Mouse (Mus musculus): ENCODE measurements around the gene Mpped2.

The Mpped2 gene

GRCm38 (mm10) chr2:106692783-106693701, at the start of gene Mpped2:
Gene Mpped2 (plus strand): TSS chr2:106693269.
- DNase-seq (ENCODE audit: low read depth, low spot score): peak; percentile 57

GRCm38 (mm10) chr2:106644782-106645181, 48.3 kb upstream of the Mpped2 start:
- DNase-seq (ENCODE audit: low read depth, low spot score): no peak

- peak; percentile 76 for DNase-seq (ENCODE audit: low read depth, low spot score)
Observed at GRCm38 (mm10) chr2:106649686-106650570, 43.1 kb upstream of the Mpped2 start.

- no peak for DNase-seq (ENCODE audit: low read depth, low spot score)
Observed at GRCm38 (mm10) chr2:106652151-106652550, 40.9 kb upstream of the Mpped2 start.

GRCm38 (mm10) chr2:106652741-106653140, 40.3 kb upstream of the Mpped2 start:
- no peak for DNase-seq (ENCODE audit: low read depth, low spot score)

- no peak for DNase-seq (ENCODE audit: low read depth, low spot score)
Observed at GRCm38 (mm10) chr2:106653261-106653660, 39.8 kb upstream of the Mpped2 start.

GRCm38 (mm10) chr2:106655271-106655670, 37.8 kb upstream of the Mpped2 start:
- no peak for DNase-seq (ENCODE audit: low read depth, low spot score)

- DNase-seq (ENCODE audit: low read depth, low spot score): no peak
Observed at GRCm38 (mm10) chr2:106665271-106665670, 27.8 kb upstream of the Mpped2 start.

GRCm38 (mm10) chr2:106674319-106674718, 18.8 kb upstream of the Mpped2 start:
- no peak for DNase-seq (ENCODE audit: low read depth, low spot score)

- DNase-seq (ENCODE audit: low read depth, low spot score): no peak
Observed at GRCm38 (mm10) chr2:106677449-106677848, 15.6 kb upstream of the Mpped2 start.

- DNase-seq (ENCODE audit: low read depth, low spot score): no peak
Observed at GRCm38 (mm10) chr2:106679720-106680455, 13.2 kb upstream of the Mpped2 start.

- no peak for DNase-seq (ENCODE audit: low read depth, low spot score)
Observed at GRCm38 (mm10) chr2:106683185-106683831, 9.8 kb upstream of the Mpped2 start.

GRCm38 (mm10) chr2:106683832-106684231, 9.2 kb upstream of the Mpped2 start:
- no peak for DNase-seq (ENCODE audit: low read depth, low spot score)

GRCm38 (mm10) chr2:106691753-106692363, 1.2 kb upstream of the Mpped2 start:
- DNase-seq (ENCODE audit: low read depth, low spot score): no peak

GRCm38 (mm10) chr2:106692405-106692782, 675 bp upstream of the Mpped2 start:
- DNase-seq (ENCODE audit: low read depth, low spot score): no peak

GRCm38 (mm10) chr2:106693702-106694566, 865 bp downstream of the Mpped2 start:
- peak; percentile 58 for DNase-seq (ENCODE audit: low read depth, low spot score)

GRCm38 (mm10) chr2:106694567-106694885, 1.5 kb downstream of the Mpped2 start:
- no peak for DNase-seq (ENCODE audit: low read depth, low spot score)

GRCm38 (mm10) chr2:106694886-106695733, 2.0 kb downstream of the Mpped2 start:
- no peak for DNase-seq (ENCODE audit: low read depth, low spot score)

GRCm38 (mm10) chr2:106695734-106696022, 2.6 kb downstream of the Mpped2 start:
- no peak for DNase-seq (ENCODE audit: low read depth, low spot score)

Data from embryo, embryonic 11.5 days (tissue).